Mouse (Mus musculus) heart, adult 2 months (tissue): Measurements from ENCODE around the gene Nes.

Experiments used
- CTCF ChIP-seq: fragments of 200-600 bp; IDR thresholded peaks from 2 replicates; pipeline ENCODE4 v1.8.1; 2022; ENCODE audit warnings: antibody characterized with exemption, mild to moderate bottlenecking, moderate library complexity
- EP300 ChIP-seq: fragments of 200-500 bp; IDR thresholded peaks from 2 replicates; pipeline ENCODE4 v1.6.1; 2011; ENCODE audit warnings: low read depth, low read length, control low read depth; ENCODE audit not compliant: insufficient read depth

GRCm38 (mm10) chr3:87949955-87950515 is 20.8 kb upstream of the Nes start:
- TF ChIP-seq EP300 (no peak), CTCF (no peak)
